8 mouse cellular contexts compared by ENCODE assay signal in genomic region chr4:124700248-124700971, GRCm38 (mm10). TPM values are rescaled to one million over a fixed set of nuclear protein-coding genes. Genes with fewer than 3 reads are reported as not detected.
DNase-seq lines count a peak whose midpoint lies in the region; ATAC-seq and TF ChIP-seq lines count a peak whose summit lies in the region.

Gene Fhl3 (plus strand): TSS chr4:124700701.

- WGBS in kidney, adult 2 months, result 2% methylated on average over 59 of the region's 59 CpGs
- 1% methylated on average over 31 of the region's 59 CpGs for WGBS in lung, postnatal 0 days

- no peaks in the 10 kb centered on the region for H3K9me3 ChIP-seq in lung, postnatal 0 days (ENCODE audit: low read length)

- H3K9ac ChIP-seq in lung, postnatal 0 days (replicated peaks; ENCODE audit: low read depth), result peak within 1 kb of the TSS; percentile 27

- peaks cover 20% of the 10 kb centered on the region; the same call in 1 of the 2 replicates for H3K4me1 ChIP-seq in kidney, adult 2 months (ENCODE audit: control insufficient read depth, insufficient read depth, low read length)
- peaks cover 22% of the 10 kb centered on the region for H3K4me1 ChIP-seq in lung, postnatal 0 days (ENCODE audit: insufficient read depth, low read depth, low read length)

- TF ChIP-seq EP300 in lung, postnatal 0 days (IDR thresholded peaks at IDR 0.05), result no peak

- no peaks in the 10 kb centered on the region for H3K27me3 ChIP-seq in kidney, adult 2 months (replicated peaks; ENCODE audit: control insufficient read depth, insufficient read depth, low read length)
- peaks cover 2% of the 10 kb centered on the region; the same call in 1 of the 2 replicates for H3K27me3 ChIP-seq in lung, postnatal 0 days (replicated peaks; ENCODE audit: insufficient read depth, low read length)

- H3K4me3 ChIP-seq in kidney, adult 2 months (ENCODE audit: insufficient read depth, low read depth, low read length), result peak within 1 kb of the TSS; percentile 72
- peak within 1 kb of the TSS; percentile 59 for H3K4me3 ChIP-seq in lung, postnatal 0 days (ENCODE audit: low read depth, low read length)

- ATAC-seq in lung, postnatal 0 days, result peak; percentile 44

- H3K36me3 ChIP-seq in kidney, adult 2 months (ENCODE audit: control insufficient read depth, insufficient read depth, low read length), result no peaks in the 10 kb centered on the region
- H3K36me3 ChIP-seq in lung, postnatal 0 days (ENCODE audit: insufficient read depth, low read length), result no peaks in the 10 kb centered on the region

- peak within 1 kb of the TSS; percentile 47 for H3K27ac ChIP-seq in kidney, adult 2 months (ENCODE audit: insufficient read depth, low read depth, low read length)
- peak within 1 kb of the TSS; percentile 39 for H3K27ac ChIP-seq in lung, postnatal 0 days (ENCODE audit: low read length)

- peak; percentile 44 to 61 for DNase-seq in cerebellum, postnatal 10 days
- no peak for DNase-seq in cerebellum, adult 11-12 months
- DNase-seq in embryo, embryonic 10 days (ENCODE audit: low spot score), result peak; percentile 81
- peak; percentile 50 for DNase-seq in heart, adult 8-10 months (ENCODE audit: low spot score)
- peak; percentile 87 for DNase-seq in kidney, adult 2 months
- peak; percentile 49 for DNase-seq in lung, postnatal 0 days (ENCODE audit: low spot score)
- DNase-seq in retina, postnatal 1 day, result peak; percentile 67
- DNase-seq in left cerebral cortex, adult 8-10 months (ENCODE audit: low spot score in 2 of 2), result no peak

- TF ChIP-seq CTCF in kidney, adult 2 months (conservative IDR thresholded peaks at IDR 0.05; ENCODE audit: insufficient read depth, insufficient read length, low read depth, low read length), result no peak
- peak; percentile 27; the same call in 1 of the 2 replicates for TF ChIP-seq CTCF in lung, postnatal 0 days (IDR thresholded peaks at IDR 0.05)

- TF ChIP-seq POLR2A in kidney, adult 2 months (IDR thresholded peaks at IDR 0.05; ENCODE audit: low read depth, low read length), result peak; percentile 25

- H3K4me2 ChIP-seq in lung, postnatal 0 days (replicated peaks; ENCODE audit: low read depth, low read length), result peak within 1 kb of the TSS; percentile 90

RNA-seq across cellular contexts. Expression of gene Fhl3, which starts in this region (rescaled TPM):
- total RNA-seq in heart, adult 8-10 months (2022), result 10 to 100 TPM in 2 of 4 experiments, 1 to 10 TPM in 2; 8.8 to 18.8 (median 11.2) TPM
- polyA plus RNA-seq in kidney, adult 2 months (2012; rRNA removed), result 8.5 and 10.8 TPM in 2 replicates
- 5.2 and 5.8 TPM in 2 replicates for polyA plus RNA-seq in lung, postnatal 0 days (2015; fragmentation: Nextera tagmentation; extraction: Ambion mirVana)
- total RNA-seq in left cerebral cortex, adult 8-10 months (2022), result 1 to 10 TPM; 1.4 to 3.1 (median 1.7) TPM

Comparison
In these comparisons a context has a peak if more than half of its experiments do, and no peak if none do; other contexts are left out.
1. DNase-seq: peak in cerebellum, postnatal 10 days (2 of 2), embryo, embryonic 10 days (single experiment), heart, adult 8-10 months (single experiment), kidney, adult 2 months (single experiment), lung, postnatal 0 days (single experiment) and retina, postnatal 1 day (single experiment); none in cerebellum, adult 11-12 months (single experiment) and left cerebral cortex, adult 8-10 months (0 of 2).